Mouse (Mus musculus) common myeloid progenitor, adult 5-6 weeks (primary cell): ENCODE data around the gene 2610301B20Rik. TPM values are rescaled to one million over a fixed set of nuclear protein-coding genes. Genes with fewer than 3 reads are reported as not detected.
"Not testable (repeated sequence)": the region's sequence is repeated elsewhere in the genome, so short reads cannot be mapped to it uniquely, and the experiment has no call there.

ENCODE experiments used
- ATAC-seq: replicated peaks from 2 replicates; pipeline ENCODE4 v1.8.0; 2016; ENCODE audit warnings: low read depth, mild to moderate bottlenecking, moderate TSS enrichment, inconsistent platforms; ENCODE audit not compliant: poor library complexity, severe bottlenecking
- total RNA-seq: library from RNA; stranded (forward); fragments of 200-1000, 187-1606 nt; gene quantifications from 2 replicates; pipeline ENCODE4 v1.2.3, GENCODE M21; 2017

Gene 2610301B20Rik
- total RNA-seq, 1 experiment from 2014 or later, result 14.0 TPM

DNA sequence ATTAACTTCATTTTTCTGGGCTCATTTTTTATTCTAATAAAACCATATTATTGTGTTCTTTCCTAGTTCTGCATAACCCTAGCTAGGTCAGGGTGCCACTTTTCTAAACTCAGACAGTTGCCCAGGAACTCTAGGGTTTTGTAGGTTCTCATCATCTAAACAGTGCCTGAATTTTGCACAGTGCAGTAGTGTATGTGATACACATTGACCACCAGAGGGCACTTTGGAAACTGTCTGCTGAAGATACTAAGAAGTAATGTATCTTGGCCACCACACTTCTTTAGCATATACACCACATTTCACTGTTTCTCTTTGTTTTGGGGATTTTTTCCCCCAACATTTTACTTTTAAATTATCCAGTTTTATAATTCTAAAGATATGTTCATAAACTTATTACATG is 22.6 kb downstream of the 2610301B20Rik start:
- ATAC-seq, result peak; percentile 94

DNA sequence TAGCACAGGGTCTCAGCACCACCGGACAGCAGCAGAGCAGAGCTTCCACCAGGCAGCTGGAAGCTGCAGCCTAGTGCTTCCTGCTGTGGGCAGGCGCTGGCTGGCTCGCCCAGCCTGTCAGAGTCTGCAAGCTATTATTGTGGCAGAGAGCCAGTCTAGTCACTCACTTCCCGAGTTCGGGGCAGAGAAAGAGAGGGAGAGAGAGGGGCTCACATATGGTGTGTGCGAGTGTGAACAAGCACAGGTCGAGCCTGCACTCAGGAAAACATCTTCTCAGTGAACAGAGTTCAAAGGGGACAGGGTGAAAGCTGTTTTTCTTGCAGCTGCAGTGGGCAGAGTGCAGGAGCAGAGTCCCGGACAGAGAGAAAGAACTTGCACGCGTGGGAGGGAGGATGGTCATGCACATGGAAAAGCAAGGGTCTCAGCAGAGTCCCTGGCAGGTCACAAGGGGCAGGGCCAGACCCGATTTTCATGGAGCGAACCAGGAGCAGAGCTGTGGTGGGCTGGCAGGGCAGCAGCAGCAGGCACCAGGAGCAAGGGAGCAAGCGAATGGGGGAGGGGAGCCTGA is 31.0 kb downstream of the 2610301B20Rik start:
- peak; percentile 93 for ATAC-seq

DNA sequence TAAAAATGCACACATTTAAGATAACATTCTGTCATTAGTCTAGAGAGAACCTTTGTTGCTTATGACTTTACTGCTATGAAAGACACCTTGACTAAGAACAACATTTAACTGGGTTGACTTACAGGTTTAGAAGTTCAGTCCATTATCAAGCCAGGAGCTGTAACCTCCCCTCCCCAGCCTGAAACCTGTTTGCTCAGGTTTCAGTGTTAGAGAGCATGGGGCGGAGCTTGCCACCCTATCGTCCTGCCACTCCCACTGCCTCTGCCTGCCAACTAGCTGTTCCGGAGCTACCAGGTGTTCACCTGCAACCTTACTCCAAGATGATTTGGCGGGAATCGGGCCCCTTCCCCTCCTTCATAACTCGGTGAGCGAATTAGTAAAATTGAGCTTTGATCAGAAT is 37.1 kb downstream of the 2610301B20Rik start:
- ATAC-seq, result not testable (repeated sequence)

DNA sequence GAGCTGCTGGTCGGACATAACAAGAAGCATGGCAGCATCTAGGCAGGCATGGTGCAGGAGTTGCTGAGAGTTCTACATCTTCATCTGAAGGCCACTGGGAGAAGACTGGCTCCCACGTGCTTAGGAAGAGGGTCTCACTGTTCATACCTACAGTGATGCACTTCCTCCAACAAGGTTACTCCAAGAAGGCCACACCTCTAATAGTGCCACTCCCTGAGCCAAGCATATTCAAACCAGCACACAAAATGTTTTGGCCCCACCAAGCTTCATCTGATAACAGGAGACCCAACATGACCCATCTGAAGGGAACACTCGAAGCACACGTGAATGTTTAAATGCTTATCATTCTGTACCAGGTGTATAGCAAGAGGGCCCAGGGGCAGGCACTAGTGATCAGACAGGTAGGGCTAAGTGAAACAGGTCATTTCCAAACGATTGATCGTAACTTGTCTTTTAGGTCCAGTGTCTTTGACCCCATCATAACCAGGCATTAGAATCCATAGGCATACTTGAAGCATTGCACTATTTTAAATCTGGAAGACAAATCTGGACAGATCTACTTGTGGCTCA is 37.7 kb downstream of the 2610301B20Rik start:
- ATAC-seq, result no peak

DNA sequence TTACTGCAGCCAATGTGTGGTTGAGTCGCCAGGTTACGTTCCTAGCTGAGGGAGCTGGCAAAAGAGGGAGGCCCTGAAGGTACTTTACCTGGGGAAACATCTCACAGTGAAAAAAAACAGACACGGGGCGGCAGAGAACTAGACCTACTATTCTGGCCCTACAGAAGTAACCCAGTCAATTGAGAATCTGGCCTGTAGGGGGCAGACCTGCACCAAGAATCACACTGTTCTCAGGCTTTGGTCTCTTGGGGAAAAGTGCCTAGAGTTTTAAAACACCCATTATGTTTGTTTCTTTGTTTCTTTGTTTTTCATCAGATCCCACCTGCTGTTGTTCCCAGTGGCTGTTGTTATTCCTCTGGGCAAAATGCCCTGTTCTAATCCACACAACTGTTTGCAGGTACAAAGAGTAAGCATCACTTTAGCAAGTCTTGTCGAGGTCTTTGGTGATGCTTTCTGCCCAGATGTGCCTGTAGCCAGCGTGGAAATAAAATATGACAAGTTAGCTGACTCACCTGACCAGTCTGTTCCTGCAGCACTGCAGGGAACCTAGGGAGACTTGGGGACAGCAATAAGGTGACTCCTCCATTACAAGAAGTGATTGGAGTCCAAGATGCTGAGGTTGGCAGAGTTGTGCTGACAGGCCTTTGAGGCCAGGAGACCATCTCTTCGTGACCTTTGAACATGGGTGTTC is 38.5 kb downstream of the 2610301B20Rik start:
- ATAC-seq, result peak; percentile 75

DNA sequence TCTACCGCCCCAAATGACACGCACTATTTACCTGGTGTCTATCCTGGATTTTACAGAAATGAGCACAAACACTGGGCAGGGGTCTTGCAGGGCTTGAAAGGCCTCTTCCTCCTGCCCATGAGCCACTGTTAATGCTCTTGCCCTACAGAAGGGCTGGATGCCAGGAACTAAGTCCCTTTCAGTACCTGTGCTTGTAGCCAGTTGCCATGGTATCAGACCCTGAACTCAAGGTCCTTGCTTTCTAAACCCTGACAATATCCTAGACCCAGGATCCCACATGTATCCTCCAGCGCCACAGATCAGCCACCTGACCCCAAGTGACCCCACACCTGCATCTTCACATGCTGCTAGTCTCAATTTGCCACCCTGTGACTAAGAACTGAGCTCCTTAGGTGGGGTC is 39.1 kb downstream of the 2610301B20Rik start:
- no peak for ATAC-seq

DNA sequence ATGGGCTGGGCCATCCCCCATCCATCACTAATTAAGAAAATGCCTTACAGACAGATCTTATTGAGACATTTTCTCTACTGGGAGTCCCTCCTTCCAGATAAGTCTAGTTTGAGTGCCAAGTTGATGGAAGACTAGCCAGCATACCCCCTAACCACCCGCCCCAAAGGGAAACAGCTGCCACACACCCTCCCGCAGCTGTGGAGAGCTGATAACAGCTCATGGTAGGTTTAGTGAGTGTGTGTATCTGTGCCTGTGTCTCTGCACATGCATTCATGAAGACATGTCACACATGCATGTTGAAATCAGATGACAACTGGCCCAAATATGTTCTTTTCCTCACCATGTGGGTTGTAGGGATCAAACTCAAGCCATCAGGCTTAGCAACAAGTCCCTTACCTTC is 40.5 kb downstream of the 2610301B20Rik start:
- ATAC-seq, result peak; percentile 79

DNA sequence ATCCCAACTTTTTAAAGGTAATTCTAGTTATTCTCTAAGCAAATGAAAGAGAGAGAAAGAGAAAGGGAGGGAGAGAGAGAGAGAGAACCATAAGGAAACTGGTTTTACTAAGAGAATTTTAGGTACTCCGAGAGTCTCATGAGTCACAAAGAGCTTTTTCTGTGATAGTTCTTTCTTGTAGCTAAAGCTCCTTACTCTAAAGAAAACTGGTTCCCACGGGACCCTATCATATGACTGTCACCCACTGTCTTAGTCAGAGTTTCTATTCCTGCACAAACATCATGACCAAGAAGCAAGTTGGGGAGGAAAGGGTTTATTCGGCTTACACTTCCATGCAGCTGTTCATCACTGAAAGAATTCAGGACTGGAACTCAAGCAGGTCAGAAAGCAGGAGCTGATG is 41.0 kb downstream of the 2610301B20Rik start:
- ATAC-seq, result no peak

DNA sequence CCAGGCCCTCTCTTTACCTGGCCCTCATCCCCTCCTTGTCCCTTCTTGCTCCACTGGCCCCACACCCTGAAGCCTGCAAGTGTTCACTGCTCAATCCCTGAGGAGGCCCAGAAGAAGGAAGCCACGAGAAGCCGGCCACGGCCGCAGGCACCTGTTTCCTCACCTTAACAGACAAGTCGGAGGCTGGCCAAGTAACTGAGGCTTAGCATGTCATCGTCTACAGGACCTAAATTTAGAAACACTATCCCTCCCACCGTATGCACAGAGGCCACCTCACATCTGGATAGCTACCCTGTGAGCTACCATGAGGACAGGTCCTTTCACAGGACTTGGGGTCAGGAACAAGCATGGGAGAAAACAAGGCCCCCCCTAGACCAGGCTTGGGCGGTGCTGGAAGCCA is 44.1 kb downstream of the 2610301B20Rik start:
- ATAC-seq, result 0 out of 2 replicates have a peak, but pooled peaks have one; percentile 1

DNA sequence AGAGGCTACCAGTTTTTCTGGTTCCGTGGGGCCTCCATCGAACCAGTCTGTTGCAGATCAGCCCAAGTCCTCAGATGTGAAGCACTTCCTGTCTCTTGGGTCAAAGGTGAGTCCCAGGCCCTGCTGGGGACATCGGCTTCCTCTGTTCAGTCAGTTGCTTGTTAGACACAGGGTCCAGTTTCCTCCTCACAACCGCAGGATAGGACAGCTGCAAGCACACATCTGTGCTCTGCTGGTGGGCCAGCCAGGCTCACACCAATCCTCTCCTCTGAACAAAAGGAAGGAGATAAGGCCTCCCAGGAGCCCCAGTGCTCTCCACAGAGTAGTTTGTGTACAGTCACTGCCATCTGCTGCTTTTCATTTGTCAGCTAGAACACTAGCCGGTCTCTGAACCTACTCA is 44.8 kb downstream of the 2610301B20Rik start:
- ATAC-seq, result peak; percentile 53

DNA sequence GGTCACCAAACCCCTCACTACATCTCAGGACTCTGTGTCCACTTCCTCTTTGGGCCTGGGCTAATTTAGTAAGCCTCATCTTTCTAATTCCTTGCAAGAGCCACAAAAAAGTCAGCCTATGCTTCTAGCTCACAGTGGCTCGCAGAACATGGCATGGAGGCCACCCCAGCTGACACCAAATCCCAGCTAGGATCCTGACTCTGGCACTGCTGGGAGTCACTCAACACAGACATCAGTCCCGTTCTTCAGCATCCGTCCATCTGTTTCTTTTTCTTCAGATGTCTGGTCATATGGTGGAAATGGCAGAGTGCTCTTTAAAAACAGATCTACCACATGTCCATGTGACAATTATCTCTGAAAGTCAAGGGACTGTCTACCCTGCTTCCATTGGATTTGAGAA is 45.2 kb downstream of the 2610301B20Rik start:
- ATAC-seq, result no peak

DNA sequence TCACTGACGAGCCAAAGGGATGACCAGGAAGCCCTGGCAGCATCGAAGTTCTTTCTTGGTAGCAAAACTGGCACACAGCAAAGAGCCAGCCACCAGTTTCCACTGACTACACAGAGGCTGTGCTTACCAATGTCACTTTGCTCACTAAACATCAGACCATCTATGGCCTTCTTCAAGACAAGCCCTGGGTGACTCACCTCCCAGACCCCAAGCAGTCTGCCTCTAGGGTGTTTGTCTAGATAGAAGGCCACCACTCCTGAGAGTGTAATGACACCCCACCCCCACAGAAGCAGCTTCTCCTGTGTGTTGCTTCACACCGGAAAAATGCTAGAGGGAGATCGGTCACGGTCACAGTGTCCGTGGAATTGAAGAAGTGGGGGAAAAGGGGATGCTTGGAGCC is 45.7 kb downstream of the 2610301B20Rik start:
- no peak for ATAC-seq

DNA sequence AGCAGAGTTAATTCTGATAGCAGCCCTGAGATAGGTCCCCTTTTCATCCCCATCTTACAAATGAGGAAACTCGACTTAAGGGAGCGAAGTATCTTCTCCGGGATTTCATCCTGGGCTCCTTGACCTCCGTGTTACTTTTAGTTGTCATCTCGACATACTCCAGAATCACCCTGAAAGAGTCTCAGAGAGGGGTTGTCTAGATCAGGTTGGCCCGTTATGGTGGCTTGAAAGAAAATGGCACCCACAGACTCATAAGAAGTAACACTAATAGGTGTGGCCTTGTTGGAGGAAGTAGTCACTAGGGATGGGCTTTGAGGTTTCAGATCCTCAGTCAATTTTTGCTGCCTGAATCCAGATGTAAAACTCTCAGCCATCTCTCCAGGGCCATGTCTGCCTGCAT is 46.3 kb downstream of the 2610301B20Rik start:
- no peak for ATAC-seq

DNA sequence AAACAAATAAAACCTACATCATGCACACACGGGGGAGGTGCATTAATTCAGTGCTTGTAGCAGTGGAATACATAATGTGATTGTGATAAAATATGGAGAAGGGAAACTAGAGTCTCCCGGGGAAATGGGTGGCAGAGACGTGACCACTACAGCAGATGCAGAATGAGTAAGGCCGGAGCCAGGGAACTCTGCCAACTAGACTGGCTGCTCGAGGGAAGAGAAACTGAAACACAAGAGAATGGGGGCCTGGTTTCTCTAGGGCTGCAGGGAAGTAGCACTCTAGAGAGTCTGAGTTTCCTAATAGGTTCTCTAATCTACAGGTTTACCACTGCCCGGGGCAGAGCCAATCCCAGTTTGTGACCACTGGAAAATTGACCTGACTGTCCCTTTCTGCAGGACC is 48.9 kb downstream of the 2610301B20Rik start:
- peak; percentile 75 for ATAC-seq

DNA sequence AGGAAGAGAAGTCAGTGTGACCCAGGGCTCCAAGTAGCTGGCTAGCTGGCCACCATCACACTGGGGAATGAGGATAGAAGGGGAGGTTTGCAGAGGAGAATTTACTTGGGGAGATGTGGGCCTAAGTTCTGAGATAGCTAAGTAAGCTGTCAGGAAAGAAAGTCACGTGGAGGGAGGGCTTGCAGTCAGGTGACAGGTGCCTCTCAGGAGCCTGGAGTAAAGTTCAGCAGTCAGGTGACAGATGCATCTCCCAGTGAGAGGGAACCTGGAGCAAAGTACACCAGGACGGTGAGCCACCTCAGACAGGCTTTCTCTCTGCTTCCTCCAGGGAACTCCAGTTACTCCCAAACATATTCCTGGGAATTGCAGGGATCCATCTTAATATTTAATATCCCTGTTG is 49.8 kb downstream of the 2610301B20Rik start:
- no peak for ATAC-seq

DNA sequence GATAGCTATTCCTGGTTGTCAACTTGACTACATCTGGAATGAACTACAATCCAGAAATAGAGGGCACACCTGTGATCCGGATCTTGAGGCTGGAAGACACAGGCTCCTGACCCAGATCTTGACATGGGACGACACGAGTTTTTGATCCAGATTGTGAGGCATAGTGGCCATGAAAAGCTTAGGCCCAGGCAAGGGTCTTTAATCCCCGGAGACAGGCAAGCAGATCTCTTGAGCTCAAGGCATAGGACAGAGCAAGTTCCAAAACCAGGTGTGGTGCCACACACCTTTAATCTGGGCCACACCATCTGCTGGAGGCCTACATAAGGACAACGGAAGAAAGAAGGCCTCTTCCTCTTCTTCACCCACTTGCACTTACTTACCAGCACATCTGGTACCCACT is 50.2 kb downstream of the 2610301B20Rik start:
- ATAC-seq, result no peak

DNA sequence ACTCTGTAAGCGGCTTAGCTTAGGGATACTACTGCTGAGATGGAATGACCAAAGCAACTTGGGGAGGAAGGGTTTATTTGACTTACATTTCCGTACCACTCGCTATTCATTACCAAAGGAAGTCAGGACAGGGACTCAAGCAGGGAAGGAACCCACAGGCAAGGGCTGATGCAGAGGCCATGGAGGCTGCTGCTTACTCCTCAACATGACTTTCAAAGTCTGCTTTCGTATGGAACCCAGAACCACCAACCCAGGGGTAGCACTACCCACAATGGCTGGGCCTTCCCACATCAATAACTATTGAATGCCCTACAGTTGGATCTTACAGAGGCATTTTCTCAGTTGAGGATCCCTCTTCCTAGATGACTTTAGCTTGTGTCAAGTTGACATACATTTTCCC is 52.1 kb downstream of the 2610301B20Rik start:
- ATAC-seq, result no peak

DNA sequence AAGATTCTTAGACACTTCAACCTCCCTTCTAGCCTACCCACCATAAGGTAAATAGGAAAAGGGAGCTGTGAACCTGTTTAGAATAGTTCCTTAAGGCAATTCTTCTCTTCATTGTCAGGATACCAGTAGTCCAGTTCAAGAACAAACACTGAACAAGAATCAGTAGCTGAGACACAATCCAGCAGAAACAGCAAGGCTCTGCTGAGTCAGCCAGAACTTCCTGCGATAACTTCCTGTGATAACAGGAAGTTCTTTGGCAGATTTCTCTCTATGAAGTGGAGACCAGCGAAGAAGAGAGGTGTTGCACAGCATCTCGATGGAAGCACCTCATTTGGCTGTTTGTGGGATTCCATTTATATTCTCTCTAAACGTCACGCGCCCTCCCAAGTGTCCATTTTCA is 53.9 kb downstream of the 2610301B20Rik start:
- no peak for ATAC-seq

DNA sequence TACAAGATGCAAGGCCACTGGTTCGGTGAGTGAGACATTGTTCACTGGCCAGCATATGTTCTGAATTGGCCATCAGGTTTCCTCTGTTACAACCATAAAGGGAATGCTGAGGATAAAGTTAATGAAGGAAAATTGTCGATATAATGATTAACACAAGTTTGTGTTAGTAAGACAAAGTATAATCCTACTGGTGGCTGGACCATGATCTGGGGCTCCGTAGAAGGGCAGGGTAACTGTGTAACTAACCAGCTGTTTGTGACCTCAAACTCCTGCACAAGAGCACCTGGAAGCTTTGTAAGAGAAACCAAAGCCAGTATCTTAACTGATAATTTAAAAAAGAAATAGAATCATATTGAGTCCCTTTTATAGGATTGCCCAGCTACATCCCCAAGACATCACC is 55.4 kb downstream of the 2610301B20Rik start:
- ATAC-seq, result no peak

DNA sequence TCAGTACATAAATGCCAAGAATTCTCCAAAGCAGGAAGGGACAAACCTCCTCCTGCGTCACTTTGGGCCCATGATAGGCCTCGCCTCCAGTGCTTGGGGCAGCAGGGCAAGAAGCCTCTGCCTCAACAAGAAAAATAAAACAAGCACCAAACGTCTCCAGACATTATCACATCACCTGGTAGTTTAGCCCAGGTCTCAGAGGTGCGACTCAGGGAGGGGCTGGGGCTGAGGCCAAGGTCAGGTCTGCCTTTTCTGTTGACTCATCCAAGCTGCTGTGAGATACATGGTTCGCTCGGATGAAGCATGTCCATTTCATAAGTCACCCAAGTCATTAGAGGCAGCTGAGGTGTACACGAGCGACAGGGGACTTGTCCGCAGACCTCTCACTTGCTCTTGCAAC is 56.7 kb downstream of the 2610301B20Rik start:
- no peak for ATAC-seq

DNA sequence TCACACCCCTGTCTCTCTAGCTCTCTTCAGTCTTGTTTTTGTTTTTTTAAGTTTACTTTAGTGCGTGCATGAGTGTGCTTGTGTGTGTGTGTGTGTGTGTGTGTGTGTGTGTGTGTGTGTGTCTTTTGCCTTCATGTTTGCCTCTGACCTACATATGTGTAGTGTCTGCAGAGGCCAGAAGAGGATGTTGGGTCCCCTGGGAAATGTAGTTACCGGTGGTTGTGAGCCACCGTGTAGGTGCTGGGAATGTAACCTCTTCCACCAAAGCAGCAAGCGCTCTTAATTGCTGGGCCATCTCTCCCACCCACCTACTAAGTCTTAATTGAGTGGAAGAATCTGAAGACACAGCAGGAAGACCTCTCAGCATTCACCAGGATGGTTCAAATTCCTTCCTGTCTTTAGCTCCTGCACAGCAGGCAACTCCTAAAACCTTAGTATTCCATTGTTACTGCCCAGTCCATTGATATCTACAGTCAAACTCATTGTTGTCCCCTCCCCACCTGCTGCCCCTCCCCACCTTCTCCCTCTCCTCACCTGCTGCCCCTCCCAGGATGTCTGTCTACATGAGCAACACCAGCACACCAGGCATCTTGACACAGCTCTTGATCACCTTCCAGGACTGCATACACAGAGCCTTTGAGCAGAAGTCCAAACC is 57.9 kb downstream of the 2610301B20Rik start:
- no peak for ATAC-seq
